Mouse (Mus musculus) midbrain, embryonic 13.5 days (tissue): ENCODE measurements around the gene Fkbpl. TPM values are rescaled to one million over a fixed set of nuclear protein-coding genes. Genes with fewer than 3 reads are reported as not detected.
A peak's percentile ranks its signal among the peaks of the same experiment; 100 is the strongest.

Source experiments
- ATAC-seq: fragments of 200-750 bp; cut with Nextera tagmentation; 2 replicates; pipeline ENCODE4 v1.8.0; 2017; ENCODE audit warnings: mild to moderate bottlenecking, moderate TSS enrichment, moderate library complexity
- H3K27ac ChIP-seq: fragments of 300-500 bp; sonication (generic); 2 replicates; pipeline ENCODE4 v1.5.1; 2015; ENCODE audit warnings: inconsistent platforms, mild to moderate bottlenecking, moderate library complexity
- H3K27me3 ChIP-seq: fragments of 300-500 bp; sonication (generic); 2 replicates; pipeline ENCODE4 v1.6.1; 2015; ENCODE audit warnings: mild to moderate bottlenecking, inconsistent platforms
- H3K36me3 ChIP-seq: fragments of 300-500 bp; sonication (generic); 2 replicates; pipeline ENCODE4 v1.6.1; 2015; ENCODE audit warnings: mild to moderate bottlenecking, inconsistent platforms
- H3K4me1 ChIP-seq: fragments of 300-500 bp; sonication (generic); replicated peaks from 2 replicates; pipeline ENCODE4 v1.6.1; 2015; ENCODE audit warnings: inconsistent platforms
- H3K4me2 ChIP-seq: fragments of 300-500 bp; sonication (generic); replicated peaks from 2 replicates; pipeline ENCODE4 v1.6.1; 2015; ENCODE audit warnings: moderate library complexity, mild to moderate bottlenecking, inconsistent platforms
- H3K4me3 ChIP-seq: fragments of 300-500 bp; sonication (generic); replicated peaks from 2 replicates; pipeline ENCODE4 v1.5.1; 2015; ENCODE audit warnings: mild to moderate bottlenecking, inconsistent platforms
- H3K9ac ChIP-seq: fragments of 300-500 bp; sonication (generic); replicated peaks from 2 replicates; pipeline ENCODE4 v1.6.1; 2015; ENCODE audit warnings: mild to moderate bottlenecking, inconsistent platforms
- H3K9me3 ChIP-seq: fragments of 300-500 bp; sonication (generic); 2 replicates; pipeline ENCODE4 v1.6.1; 2016; ENCODE audit warnings: mild to moderate bottlenecking, inconsistent platforms
- WGBS: fragments of 180-500 bp; shearing (Covaris S2); methylation state at CpG from one replicate; pipeline ENCODE4 v1.1.7; 2015; 5-methylcytosine and 5-hydroxymethylcytosine counted together
- polyA plus RNA-seq: library from polyadenylated mRNA; unstranded; fragments of >200 nt; fragmentation: Nextera tagmentation; extraction: Ambion mirVana; gene quantifications from 2 replicates; pipeline ENCODE4 v1.2.1, GENCODE M21; 2015

The Fkbpl gene
- polyA plus RNA-seq, 1 experiment from 2014 or later: 18.9 TPM

- peaks cover 13% of the 10 kb centered on the region for H3K4me1 ChIP-seq
- peaks cover 61% of the 10 kb centered on the region for H3K36me3 ChIP-seq
- H3K9me3 ChIP-seq: no peaks in the 10 kb centered on the region
- H3K27ac ChIP-seq: no peak overlapping the region
- no peaks in the 10 kb centered on the region for H3K27me3 ChIP-seq
- no peak overlapping the region for H3K4me2 ChIP-seq
- no peak overlapping the region for H3K9ac ChIP-seq
- H3K4me3 ChIP-seq: no peak overlapping the region
- 43% methylated on average over 19 of the region's 19 CpGs for WGBS
- ATAC-seq: no peak
Observed at GRCm38 (mm10) chr17:34651507-34652221, 7.1 kb downstream of the Fkbpl start.

GRCm38 (mm10) chr17:34652546-34652945 lies 8.0 kb downstream of the Fkbpl start:
- Histone ChIP-seq H3K4me2 (no peak overlapping the region), H3K27me3 (no peaks in the 10 kb centered on the region), H3K9ac (no peak overlapping the region), H3K9me3 (no peaks in the 10 kb centered on the region), H3K27ac (no peak overlapping the region), H3K36me3 (peaks cover 61% of the 10 kb centered on the region), H3K4me3 (no peak overlapping the region), H3K4me1 (peaks cover 12% of the 10 kb centered on the region)
- no peak for ATAC-seq
- 91% methylated on average over 10 of the region's 10 CpGs for WGBS

DNA sequence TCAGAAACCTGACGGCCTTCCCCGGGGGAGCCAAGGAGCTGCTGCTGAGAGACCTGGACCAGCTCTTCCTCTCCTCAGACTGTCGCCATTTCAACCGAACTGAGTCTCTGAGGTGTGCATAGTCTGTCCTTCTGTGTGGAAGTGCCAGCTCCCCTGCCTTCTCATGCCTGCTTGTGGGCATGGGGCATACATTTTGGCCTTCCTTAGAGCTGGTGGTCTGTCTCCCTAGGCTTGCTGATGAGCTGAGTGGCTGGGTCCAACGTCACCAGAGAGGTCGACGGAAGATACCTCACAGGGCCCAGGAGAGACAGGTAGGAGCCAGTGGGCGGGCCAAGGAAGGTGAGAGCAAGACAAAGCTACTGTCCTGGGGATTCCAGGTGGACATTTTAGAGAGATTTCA lies 8.4 kb downstream of the Fkbpl start:
- H3K9ac ChIP-seq: no peak overlapping the region
- peaks cover 7% of the 10 kb centered on the region for H3K4me1 ChIP-seq
- 94% methylated on average over 8 of the region's 8 CpGs for WGBS
- H3K4me3 ChIP-seq: no peak overlapping the region
- H3K36me3 ChIP-seq: peaks cover 61% of the 10 kb centered on the region
- H3K4me2 ChIP-seq: no peak overlapping the region
- no peaks in the 10 kb centered on the region for H3K27me3 ChIP-seq
- ATAC-seq: no peak
- H3K27ac ChIP-seq: no peak overlapping the region
- H3K9me3 ChIP-seq: no peaks in the 10 kb centered on the region

DNA sequence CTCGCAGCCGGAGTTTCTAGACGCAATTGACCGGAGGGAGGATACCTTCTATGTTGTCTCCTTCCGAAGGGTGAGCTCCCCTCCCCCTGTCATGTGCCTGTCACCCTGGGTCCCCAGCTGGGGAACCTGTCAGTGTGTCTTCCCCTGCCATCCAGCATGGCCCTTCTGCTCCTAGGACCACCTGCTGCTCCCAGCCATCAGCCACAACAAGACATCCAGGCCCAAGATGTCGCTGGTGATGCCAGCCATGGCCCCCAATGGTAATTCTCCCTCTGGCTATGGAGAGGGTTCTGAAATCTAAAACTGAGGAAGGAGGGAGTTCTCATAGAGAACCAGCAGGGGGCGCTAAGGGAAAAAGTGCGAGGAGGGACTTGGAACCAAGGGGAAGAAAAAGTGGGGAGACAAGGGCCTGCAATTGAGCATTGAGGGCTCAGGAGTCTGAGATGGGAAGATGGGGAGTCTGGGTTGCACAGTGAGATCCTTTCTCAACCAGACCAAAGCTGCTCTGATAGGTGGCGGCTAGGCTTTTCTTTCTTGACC lies 9.3 kb downstream of the Fkbpl start:
- Histone ChIP-seq H3K36me3 (peaks cover 61% of the 10 kb centered on the region), H3K4me3 (no peak overlapping the region), H3K27me3 (no peaks in the 10 kb centered on the region), H3K9ac (no peak overlapping the region), H3K9me3 (no peaks in the 10 kb centered on the region), H3K27ac (no peak overlapping the region), H3K4me2 (no peak overlapping the region), H3K4me1 (no peaks in the 10 kb centered on the region; the same call in 1 of the 2 replicates)
- no peak for ATAC-seq
- 66% methylated on average over 9 of the region's 9 CpGs for WGBS

DNA sequence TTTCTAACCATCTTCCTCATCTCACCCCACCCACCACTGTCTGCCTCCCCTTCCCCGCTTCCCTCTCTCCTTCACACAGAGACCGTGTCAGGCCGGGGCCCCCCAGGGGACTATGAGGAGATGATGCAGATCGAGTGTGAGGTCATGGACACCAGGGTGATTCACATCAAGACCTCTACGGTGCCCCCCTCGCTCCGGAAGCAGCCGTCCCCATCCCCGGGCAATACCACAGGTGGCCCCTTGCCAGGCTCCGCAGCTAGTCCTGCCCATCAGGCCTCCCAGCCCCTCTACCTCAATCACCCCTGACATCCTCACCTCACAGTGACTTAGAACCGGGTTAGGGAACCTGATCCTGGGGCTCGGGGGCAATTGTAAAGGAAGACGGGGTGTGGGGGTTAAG lies 9.8 kb downstream of the Fkbpl start:
- Histone ChIP-seq H3K36me3 (peaks cover 56% of the 10 kb centered on the region), H3K9ac (no peak overlapping the region), H3K4me2 (no peak overlapping the region), H3K27ac (no peak overlapping the region), H3K9me3 (no peaks in the 10 kb centered on the region), H3K27me3 (peaks cover 5% of the 10 kb centered on the region), H3K4me3 (no peak overlapping the region), H3K4me1 (no peaks in the 10 kb centered on the region; the same call in 1 of the 2 replicates)
- no peak for ATAC-seq
- 96% methylated on average over 13 of the region's 13 CpGs for WGBS

GRCm38 (mm10) chr17:34655160-34655559 lies 10.6 kb downstream of the Fkbpl start:
- no peaks in the 10 kb centered on the region for H3K9me3 ChIP-seq
- H3K4me3 ChIP-seq: no peak overlapping the region
- peaks cover 12% of the 10 kb centered on the region for H3K27me3 ChIP-seq
- ATAC-seq: peak; percentile 2; the same call in 1 of the 2 replicates
- 84% methylated on average over 7 of the region's 7 CpGs for WGBS
- H3K27ac ChIP-seq: peak overlapping the region; percentile 4; the same call in 1 of the 2 replicates
- H3K36me3 ChIP-seq: peaks cover 49% of the 10 kb centered on the region
- no peak overlapping the region for H3K4me2 ChIP-seq
- H3K4me1 ChIP-seq: no peaks in the 10 kb centered on the region; the same call in 1 of the 2 replicates
- no peak overlapping the region for H3K9ac ChIP-seq

- Histone ChIP-seq H3K27me3 (peaks cover 17% of the 10 kb centered on the region), H3K9ac (no peak overlapping the region), H3K4me1 (no peaks in the 10 kb centered on the region; the same call in 1 of the 2 replicates), H3K4me3 (no peak overlapping the region), H3K36me3 (peaks cover 44% of the 10 kb centered on the region), H3K27ac (peak overlapping the region; percentile 4; the same call in 1 of the 2 replicates), H3K9me3 (no peaks in the 10 kb centered on the region), H3K4me2 (no peak overlapping the region)
- WGBS: 73% methylated on average over 4 of the region's 4 CpGs
- peak; percentile 18; the same call in 1 of the 2 replicates for ATAC-seq
Observed at GRCm38 (mm10) chr17:34655581-34655991, 11.0 kb downstream of the Fkbpl start.

- Histone ChIP-seq H3K9me3 (no peaks in the 10 kb centered on the region), H3K27ac (no peak overlapping the region), H3K4me2 (no peak overlapping the region), H3K4me3 (no peak overlapping the region), H3K9ac (0 out of 2 replicates have a peak overlapping the region, but pooled peaks have one; percentile 1), H3K36me3 (peaks cover 34% of the 10 kb centered on the region), H3K27me3 (peaks cover 27% of the 10 kb centered on the region), H3K4me1 (peaks cover 6% of the 10 kb centered on the region)
- ATAC-seq: no peak
- WGBS: 38% methylated on average over 8 of the region's 8 CpGs
Observed at GRCm38 (mm10) chr17:34656666-34657065, 12.1 kb downstream of the Fkbpl start.

GRCm38 (mm10) chr17:34657271-34657670 lies 12.7 kb downstream of the Fkbpl start:
- ATAC-seq: no peak
- 40% methylated on average over 2 of the region's 2 CpGs for WGBS
- Histone ChIP-seq H3K27me3 (peaks cover 27% of the 10 kb centered on the region), H3K27ac (no peak overlapping the region), H3K9me3 (no peaks in the 10 kb centered on the region), H3K4me3 (no peak overlapping the region), H3K9ac (no peak overlapping the region), H3K4me2 (no peak overlapping the region), H3K4me1 (peaks cover 6% of the 10 kb centered on the region), H3K36me3 (peaks cover 28% of the 10 kb centered on the region)

DNA sequence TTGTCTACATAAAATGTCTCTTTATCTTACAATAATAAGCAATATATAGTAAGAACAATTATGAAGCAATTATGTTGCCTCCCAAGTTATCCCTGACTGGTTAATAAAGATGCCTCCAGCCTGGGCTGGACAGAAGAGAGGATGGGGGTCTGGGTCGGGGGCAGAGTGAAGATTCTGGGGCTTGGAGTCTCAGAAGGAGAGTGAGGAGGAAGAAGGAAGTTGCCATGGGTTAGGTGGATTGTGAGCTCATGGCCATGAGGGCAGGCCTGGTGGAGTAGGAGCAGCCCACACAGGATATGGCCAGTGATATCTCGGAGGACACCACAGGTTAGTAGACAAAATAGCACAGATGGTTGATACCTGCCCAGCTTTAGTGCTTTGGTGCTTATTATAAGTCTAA lies 13.6 kb downstream of the Fkbpl start:
- 90% methylated on average over 2 of the region's 2 CpGs for WGBS
- H3K9me3 ChIP-seq: no peaks in the 10 kb centered on the region
- no peak for ATAC-seq

GRCm38 (mm10) chr17:34658591-34658990 lies 14.0 kb downstream of the Fkbpl start:
- 84% methylated on average over 3 of the region's 3 CpGs for WGBS
- Histone ChIP-seq H3K27ac (no peak overlapping the region), H3K9ac (no peak overlapping the region), H3K4me1 (peaks cover 6% of the 10 kb centered on the region), H3K9me3 (no peaks in the 10 kb centered on the region), H3K4me2 (no peak overlapping the region), H3K4me3 (no peak overlapping the region), H3K27me3 (peaks cover 40% of the 10 kb centered on the region), H3K36me3 (peaks cover 14% of the 10 kb centered on the region)
- no peak for ATAC-seq

More for the DNA sequence above, 13.6 kb downstream of the Fkbpl start:
- Histone ChIP-seq H3K27me3 (peaks cover 36% of the 10 kb centered on the region), H3K4me3 (no peak overlapping the region), H3K4me2 (no peak overlapping the region), H3K36me3 (peaks cover 19% of the 10 kb centered on the region), H3K27ac (no peak overlapping the region), H3K4me1 (peaks cover 6% of the 10 kb centered on the region), H3K9ac (no peak overlapping the region)

GRCm38 (mm10) chr17:34659181-34659896 lies 14.8 kb downstream of the Fkbpl start:
- no peak overlapping the region for H3K9ac ChIP-seq
- no peak overlapping the region for H3K27ac ChIP-seq
- H3K4me1 ChIP-seq: peaks cover 6% of the 10 kb centered on the region
- no peak overlapping the region for H3K4me2 ChIP-seq
- no peaks in the 10 kb centered on the region for H3K9me3 ChIP-seq
- no peak for ATAC-seq
- WGBS: 70% methylated on average over 12 of the region's 12 CpGs
- no peak overlapping the region for H3K4me3 ChIP-seq
- peaks cover 41% of the 10 kb centered on the region for H3K27me3 ChIP-seq
- peaks cover 9% of the 10 kb centered on the region for H3K36me3 ChIP-seq
